Mouse (Mus musculus) T-cell, adult 2 months (primary cell): ENCODE results near the gene Cd300e.

Source experiments
- DNase-seq: peaks from one replicate; pipeline ENCODE4 v3.0.0; 2022; ENCODE audit warnings: low spot score

The Cd300e gene

DNA sequence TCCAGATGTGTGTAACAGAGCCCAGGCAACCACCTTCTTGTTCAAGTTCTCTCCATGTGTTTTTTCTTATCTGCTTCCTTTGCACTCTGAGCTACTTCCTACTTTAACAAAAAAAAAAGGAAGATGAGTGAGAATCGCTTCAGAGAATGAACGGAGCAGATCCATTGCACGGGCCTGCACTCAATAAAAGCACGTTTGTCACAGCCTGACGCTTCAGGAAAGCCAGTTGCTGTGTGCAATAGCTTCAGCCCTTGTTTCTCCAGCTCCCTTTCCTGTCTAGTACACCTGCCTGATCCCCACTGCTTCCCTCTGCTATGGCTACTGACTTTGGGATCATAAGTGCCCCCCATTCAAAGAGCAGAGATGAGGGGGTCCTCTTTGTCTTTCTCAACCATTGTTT lies at the start of gene Cd300e:
Gene Cd300e, minus strand, starts transcription at position 101 of the 400 bp plus-strand sequence.
- DNase-seq, result no peak

DNA sequence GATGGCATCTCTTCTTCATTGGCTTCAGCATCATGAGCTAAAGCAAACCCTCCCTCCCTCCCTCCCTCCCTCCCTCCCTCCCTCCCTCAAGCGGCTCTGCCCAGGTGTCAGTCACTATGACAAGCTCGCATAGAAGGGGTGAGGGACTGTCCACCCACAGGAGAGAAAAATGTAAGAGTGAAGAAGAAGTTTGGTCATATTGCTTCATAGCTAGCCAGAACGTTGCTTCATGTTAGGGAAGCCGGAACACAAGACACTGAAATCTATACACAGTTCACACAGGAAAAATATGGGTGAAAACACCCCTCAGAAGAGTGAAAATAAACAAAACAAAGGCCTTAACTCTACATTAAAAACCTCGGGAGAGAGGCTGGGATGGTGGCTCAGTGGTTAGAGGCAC lies 48.3 kb upstream of the Cd300e start:
- no peak for DNase-seq

DNA sequence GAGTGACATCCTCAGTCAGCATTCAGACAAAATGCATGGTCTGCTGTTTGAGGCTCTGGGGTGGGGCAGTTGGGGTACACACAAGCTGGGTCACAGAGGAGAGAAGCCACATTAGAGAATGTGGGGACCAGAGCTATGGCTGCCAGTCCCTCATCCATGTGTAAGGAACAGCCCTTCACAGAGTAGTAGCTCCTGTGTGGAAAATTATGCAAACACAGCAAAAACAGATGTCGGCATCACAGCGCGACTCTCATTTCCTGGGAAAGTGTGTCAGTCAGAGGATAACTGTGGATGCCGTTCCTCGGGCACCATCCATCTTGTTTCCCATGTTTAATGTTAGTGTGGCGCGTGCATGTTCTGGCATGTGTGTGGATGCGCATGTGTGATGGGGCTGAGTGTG lies 46.2 kb upstream of the Cd300e start:
- no peak for DNase-seq

- DNase-seq, result no peak
Observed at GRCm38 (mm10) chr11:115107403-115107916, 45.5 kb upstream of the Cd300e start.

DNA sequence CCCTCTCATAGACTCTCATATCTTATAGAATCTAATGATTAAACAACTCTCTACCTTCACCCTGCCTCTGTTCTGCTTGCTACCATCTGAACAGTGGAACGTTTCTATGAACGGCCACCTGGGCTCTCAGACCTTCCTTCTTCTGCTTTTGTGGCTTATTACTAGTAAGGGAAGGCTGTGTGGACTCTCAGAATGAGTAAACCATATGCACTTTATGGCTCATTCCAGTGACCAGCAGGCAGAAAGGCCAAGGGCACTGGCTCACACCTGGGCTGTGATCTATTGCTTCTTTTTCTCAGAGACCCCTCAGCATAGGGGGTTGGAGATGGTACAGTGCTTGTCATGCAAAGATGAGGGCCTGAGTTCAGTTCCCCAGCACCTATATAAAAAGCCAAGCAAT lies 44.7 kb upstream of the Cd300e start:
- no peak for DNase-seq

DNA sequence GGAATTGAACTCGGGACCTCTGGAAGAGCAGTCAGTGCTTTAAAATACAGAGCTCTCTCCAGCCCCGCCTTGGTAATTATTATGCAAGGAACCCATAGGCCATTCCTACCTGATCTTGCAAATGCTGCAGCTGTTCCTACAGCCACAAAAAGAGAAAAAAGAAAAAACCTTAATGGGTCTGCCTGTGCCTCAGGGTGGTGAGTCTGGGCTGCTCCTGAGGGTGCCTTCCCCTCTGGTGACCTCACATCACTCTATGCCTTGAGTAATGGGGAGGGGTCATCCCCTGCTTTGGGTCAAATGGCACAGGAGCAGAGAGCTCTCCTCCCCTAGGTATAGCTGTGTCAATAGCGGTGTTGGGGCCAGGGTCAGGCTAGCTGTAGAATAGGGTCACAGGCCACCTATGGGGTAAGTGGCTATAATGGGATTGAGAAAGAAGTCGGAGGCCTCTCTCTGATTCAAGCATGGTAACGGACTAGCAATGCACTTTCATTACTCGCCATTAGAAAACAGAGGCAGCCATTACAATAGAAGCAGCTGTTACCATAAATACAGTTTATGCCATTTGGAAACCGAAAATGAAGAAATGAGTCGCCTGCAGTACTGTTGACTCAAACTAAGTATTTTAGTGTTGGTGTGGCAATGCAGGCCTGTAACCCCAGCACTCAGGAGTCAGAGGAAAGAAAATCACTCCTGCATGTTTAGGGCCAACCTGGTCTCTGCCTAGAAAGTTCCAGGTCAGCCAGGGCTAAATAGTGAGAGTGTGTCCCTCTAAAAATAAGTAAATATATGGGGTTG lies 43.0 kb upstream of the Cd300e start:
- no peak for DNase-seq

DNA sequence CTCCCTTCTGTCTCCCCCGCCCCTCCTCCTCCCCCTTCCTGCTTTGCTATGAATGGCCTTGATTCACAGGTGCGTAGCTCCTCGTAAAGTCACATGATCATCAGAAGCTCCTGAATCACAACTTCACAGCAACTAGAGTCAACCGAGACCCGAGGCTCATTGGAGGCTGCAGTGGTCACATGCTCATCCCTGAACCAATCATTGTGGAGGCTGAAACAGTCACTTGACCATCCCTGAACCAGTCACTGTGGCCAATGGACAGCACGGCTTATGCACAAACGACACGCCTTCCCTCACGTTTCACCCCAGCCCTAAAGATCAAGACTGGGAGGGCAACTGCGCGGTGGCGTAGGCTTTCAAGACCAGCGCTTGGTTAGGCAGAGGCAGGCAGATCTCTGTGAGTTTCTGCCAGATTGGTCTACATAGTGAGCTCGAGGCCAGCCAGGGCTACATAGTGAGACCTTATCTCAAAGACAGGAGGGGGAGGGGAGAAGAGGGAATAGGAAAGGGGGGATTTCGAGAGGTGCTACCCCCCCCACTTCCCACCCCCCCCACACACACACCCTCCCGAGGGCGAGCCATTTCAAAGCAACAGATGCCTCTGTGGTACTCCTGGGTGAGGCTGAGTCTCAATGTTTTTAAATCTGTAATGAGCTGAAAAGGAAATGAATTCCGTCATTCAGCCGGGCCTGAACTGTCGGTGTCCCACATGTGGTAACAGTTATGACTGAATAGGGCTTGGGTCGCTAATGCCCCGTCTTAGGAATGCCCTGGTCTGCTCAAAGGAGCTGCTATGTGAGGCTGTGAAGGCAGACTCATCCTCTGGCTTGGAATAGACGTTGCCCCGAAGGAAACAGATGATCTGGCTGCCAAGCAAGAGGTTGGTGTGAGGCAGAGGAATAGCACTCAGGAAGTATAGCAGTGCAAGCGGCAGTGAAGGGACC lies 41.8 kb upstream of the Cd300e start:
- no peak for DNase-seq

DNA sequence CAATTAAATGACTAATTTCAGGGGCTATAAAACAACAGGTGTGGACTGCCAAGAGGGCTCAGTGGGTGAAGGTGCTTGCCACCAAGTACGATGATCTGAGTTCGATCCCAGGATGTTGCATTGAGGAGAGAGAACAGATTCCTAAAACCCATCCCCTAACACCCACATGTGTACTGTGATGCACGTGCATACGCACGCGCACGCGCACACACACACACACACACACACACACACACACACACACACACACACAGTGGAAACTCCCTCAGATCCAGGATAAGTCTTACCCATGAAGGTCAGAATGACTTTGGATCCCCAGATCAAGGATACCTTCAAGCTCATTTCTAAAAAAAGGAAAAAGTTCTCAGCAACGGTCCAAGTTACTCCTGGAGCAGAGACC lies 40.1 kb upstream of the Cd300e start:
- DNase-seq, result no peak

DNA sequence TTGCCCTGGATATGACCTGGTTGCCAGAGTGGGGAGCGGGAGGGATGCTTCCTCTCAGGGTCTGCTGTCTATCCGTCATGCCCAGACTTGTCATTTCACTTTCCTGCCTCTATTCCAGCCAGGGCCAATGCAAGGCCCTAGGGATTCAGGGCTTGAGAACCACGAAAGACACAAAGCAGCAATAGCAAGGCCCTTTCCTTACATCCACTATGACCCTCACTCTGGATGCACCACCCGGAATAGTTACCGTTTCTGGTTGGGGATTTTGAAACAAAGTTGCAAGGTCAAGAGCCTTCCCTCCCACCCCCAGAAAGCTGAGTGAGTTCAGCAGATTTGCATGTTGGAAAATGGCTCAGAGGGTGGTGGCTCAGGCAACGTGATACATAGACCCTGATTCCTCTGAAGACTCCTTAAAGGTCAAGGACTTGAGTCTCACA lies 39.7 kb upstream of the Cd300e start:
- no peak for DNase-seq

GRCm38 (mm10) chr11:115100741-115101140 lies 38.8 kb upstream of the Cd300e start:
- DNase-seq, result no peak

DNA sequence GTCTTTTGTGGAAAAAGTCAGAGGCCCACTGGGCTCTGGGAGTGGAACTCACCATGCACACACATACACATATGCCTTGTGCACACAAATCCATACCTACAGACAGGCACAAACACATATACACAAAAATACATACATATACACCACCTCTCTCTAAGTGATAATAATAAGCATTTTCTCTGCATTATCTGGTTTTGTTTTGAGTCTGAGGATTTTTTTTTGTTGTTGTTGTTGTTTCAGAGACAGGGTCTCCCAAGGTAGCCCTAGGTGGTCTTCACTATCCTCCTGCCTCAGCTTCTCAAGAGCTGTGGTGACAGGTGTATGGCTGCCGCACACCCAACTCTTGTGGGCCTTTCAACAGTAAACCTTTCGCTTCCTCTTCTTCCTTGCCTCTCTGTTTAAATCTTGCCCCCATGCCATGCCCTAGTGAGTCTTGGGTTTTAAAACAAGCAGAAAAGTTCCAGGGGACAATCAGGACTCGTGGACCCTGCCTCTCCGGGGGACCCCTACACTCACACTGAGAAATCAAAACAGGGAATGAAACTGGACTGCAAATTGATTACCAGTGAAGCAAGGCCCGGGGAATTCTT lies 38.1 kb upstream of the Cd300e start:
- no peak for DNase-seq

- no peak for DNase-seq
Observed at GRCm38 (mm10) chr11:115099241-115099840, 37.4 kb upstream of the Cd300e start.

DNA sequence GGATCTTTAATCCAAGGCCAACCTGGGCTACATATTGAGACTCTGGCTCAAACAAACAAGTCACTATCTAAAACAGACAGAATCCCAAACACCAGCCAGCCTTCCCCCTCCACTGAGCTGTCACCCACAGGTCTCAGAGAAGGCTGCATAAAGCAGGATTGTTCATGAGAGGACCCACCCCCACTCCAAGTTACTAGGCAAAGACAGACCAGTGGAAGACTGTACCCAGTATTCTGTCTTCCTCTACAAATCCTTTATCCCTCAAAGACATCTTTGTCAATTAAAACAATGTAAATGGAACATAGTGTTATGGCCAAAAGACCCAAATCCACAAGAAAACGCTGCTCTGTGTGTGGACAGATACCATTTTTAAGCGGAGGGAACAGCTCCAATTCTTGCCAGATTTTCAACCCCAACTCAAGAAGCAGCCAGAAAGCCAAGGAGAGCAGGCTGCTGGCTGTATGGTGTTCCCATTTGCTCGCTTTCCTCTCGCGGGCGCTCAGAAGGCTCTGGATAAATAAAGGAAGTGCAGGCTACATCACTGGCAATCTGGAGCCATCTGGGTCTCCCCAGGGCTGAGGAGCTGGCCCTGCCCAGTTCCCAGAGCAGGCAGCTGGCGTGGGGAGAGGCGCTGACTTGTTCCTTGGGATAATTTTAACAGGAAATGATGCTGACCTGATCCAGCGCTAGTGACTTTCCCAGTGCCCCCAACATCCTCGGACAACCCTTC lies 36.4 kb upstream of the Cd300e start:
- DNase-seq, result no peak

DNA sequence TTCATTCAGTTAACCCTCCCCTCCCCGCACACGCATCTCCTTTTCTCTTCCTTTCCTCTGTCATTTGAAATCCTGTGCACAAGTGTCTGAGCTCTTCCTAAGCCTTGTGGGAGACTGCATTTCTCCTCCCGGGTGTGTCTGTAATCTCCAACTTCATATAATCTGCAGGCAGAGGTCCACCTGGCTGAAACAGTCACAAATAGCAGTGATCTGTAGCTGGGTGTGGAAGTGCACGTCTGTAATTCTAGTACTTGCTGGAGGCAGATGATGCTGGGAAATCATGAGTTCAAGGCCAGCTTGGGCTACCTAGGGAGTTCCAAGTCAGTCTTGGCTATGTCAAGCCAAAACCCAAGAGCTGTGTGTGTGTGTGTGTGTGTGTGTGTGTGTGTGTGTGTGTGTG lies 30.2 kb upstream of the Cd300e start:
- DNase-seq, result no peak

GRCm38 (mm10) chr11:115091362-115091901 lies 29.5 kb upstream of the Cd300e start, which contains the start of gene Rab37:
Rab37 (plus strand) TSS chr11:115091431.
- DNase-seq, result peak; percentile 10

- peak; percentile 11 for DNase-seq
Observed at GRCm38 (mm10) chr11:115089853-115090252, 27.9 kb upstream of the Cd300e start.

DNA sequence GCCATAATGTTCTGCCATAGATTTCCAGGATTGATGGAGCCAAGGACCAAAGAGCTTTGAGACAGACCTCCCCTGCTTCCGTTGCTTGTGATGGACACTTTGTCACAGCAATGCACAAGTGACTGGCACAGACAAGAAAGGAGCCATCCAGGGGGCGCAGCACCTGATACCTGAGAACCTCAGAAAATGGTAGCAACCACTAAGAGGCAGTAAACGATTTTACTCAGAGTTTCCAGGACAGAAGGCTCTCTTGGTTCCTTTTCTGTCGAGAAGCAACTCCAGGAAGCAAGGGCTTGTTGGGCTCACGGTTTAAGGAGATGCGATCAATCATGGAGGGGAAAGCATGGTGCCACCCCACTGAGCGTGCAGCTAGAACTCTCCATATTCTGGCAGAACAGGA lies 24.2 kb upstream of the Cd300e start:
- DNase-seq, result no peak

GRCm38 (mm10) chr11:115085064-115085463 lies 23.1 kb upstream of the Cd300e start:
- DNase-seq, result no peak

GRCm38 (mm10) chr11:115084595-115084994 lies 22.6 kb upstream of the Cd300e start:
- DNase-seq, result no peak

DNA sequence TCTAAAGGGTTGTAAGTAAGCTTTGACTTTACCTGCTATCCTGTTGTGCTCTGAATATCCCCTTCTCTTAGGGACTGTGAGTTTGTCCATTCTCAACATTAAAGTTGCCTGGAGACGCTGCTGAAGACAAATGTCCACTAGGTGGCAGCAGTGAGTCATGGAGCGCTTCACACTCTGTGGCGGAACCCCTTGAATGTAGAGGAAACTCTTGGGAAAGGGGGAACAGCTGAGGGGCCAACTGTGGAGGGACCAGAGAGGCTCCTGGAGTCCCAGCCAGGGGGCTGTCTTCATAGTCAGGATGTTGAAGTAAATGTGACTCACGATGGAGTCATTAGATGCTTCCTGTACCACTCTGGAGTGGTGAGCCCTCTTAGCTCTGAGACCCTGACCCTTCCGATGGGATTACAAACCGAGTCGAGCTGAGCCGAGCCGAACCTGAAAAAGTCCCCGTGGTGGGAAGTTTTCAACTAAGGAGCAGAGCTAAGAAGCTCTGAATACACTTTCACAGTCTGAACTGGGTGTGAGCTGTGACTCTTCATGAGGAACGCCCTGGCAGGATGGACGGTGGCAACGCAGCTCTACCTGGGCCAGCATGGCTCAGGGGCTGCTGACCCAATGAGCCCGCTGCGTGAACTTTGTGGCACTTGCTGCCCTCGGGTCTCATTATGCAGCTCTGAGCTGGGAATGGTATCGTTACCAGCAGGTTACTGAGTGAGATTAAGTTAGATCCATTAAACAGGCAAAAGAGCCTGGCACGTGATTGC lies 21.6 kb upstream of the Cd300e start:
- peak; percentile 61 for DNase-seq
